Mouse (Mus musculus) spleen, adult 2 months (tissue): ENCODE measurements around the gene Selenbp1.
"Not testable (repeated sequence)": the region's sequence is repeated elsewhere in the genome, so short reads cannot be mapped to it uniquely, and the experiment has no call there.

ENCODE experiments used
- CTCF ChIP-seq: fragments of 200-500 bp; IDR thresholded peaks from 2 replicates; pipeline ENCODE4 v1.5.1; 2011; ENCODE audit warnings: mild to moderate bottlenecking, inconsistent platforms; ENCODE audit not compliant: insufficient read depth, insufficient read length, insufficient replicate concordance; ENCODE audit errors: extremely low read depth
- POLR2A ChIP-seq: fragments of 200-500 bp; IDR thresholded peaks from 2 replicates; pipeline ENCODE4 v1.6.1; 2011; ENCODE audit warnings: low read depth, low read length, inconsistent platforms

DNA sequence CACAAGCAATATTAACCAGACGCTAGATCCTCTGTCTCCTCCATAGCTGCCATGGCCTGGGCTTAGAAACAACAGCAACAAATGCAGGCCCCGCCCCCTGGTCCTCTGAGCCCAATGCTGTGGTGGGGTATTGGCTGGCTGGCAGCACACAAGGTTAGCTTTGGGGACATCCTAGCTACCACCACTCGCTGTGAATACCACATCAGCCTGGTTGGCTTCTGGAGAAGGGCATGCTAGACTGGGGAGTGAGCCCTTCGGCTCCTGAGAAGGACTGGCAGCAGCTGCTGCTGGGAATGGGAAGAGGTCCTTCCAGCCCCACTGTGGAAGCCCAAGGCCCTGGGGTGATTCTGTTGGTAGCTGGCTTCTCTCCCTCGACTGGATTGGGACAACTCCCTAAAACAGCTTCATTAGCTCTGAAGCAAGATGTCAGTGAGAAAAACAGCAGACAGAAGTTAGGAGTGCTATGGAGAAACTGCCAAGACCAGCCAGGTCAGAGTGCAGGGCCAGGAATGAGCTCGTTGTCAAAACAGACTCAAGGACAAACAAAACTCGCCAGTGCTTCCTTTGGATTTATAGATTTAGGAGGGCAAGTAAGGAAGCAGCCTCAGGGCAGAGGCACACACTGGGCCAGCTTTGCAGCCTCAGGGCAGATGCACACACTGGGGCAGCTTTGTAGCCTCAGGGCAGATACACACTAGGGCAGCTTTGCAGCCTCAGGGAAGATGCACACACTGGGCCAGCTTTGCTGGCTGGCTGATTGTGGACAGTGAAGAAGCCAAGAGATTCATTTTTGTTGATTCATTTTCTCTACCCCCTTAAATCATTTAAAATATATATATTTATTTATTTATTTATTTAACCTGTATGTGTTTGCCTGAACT, 2.2 kb upstream of the Selenbp1 start:
- TF ChIP-seq CTCF, POLR2A: not testable (repeated sequence)
